Mouse (Mus musculus) embryonic fibroblast, embryonic 13.5 days (primary cell): Measurements from ENCODE around the gene Pcsk4. TPM values are rescaled to one million over a fixed set of nuclear protein-coding genes. Genes with fewer than 3 reads are reported as not detected.

ENCODE experiments used
- H3K27ac ChIP-seq: 2 replicates; pipeline ENCODE4 v1.5.1; 2012; ENCODE audit warnings: low read length, control low read depth, inconsistent platforms; ENCODE audit not compliant: insufficient read depth
- H3K4me1 ChIP-seq: 2 replicates; pipeline ENCODE4 v1.6.1; 2011; ENCODE audit warnings: low read length; ENCODE audit not compliant: control insufficient read depth, insufficient read depth
- H3K4me3 ChIP-seq: 2 replicates; pipeline ENCODE4 v1.5.1; 2011; ENCODE audit warnings: mild to moderate bottlenecking, control low read depth, low read length; ENCODE audit not compliant: insufficient read depth
- CTCF ChIP-seq: IDR thresholded peaks from 2 replicates; pipeline ENCODE4 v1.5.1; 2011; ENCODE audit warnings: mild to moderate bottlenecking, control low read depth, low read length, moderate library complexity, borderline replicate concordance; ENCODE audit not compliant: insufficient read depth
- POLR2A ChIP-seq: IDR thresholded peaks from 2 replicates; pipeline ENCODE4 v1.6.1; 2011; ENCODE audit warnings: low read depth, mild to moderate bottlenecking, control low read depth, low read length, moderate library complexity
- polyA plus RNA-seq: library from polyadenylated mRNA; stranded (reverse); fragments of >200 nt; gene quantifications from 2 replicates; pipeline ENCODE4 v1.2.4, GENCODE M21; 2011; ENCODE audit warnings: low read depth; ENCODE audit not compliant: missing spikeins, insufficient read length

Gene Pcsk4
- polyA plus RNA-seq, 1 experiment, result 0.81 TPM

DNA sequence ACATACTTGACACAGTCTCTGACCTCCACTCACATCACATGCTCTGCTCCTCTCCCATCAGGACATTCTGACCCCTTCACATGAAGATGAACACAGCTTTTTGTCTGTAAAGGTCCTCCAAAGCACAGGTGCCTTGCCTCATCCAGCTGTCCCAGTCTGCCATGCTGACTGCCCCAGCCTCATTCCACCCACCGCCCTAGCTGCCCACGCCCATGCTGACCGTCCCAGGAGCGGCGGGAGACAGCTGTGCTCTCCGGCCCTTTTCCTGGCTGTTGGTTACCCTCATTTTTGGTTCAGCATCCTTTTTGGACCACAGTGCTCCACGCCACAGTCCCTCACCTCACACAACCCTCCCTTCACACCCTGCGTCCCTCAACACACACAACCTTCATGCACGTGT lies 50.9 kb downstream of the Pcsk4 start:
- no peak for TF ChIP-seq POLR2A
- Histone ChIP-seq H3K27ac (no peak overlapping the region), H3K4me1 (no peaks in the 10 kb centered on the region), H3K4me3 (no peak overlapping the region)

GRCm38 (mm10) chr10:80276238-80276637 lies 53.1 kb downstream of the Pcsk4 start:
- no peak overlapping the region for H3K27ac ChIP-seq
- H3K4me3 ChIP-seq, result no peak overlapping the region
- TF ChIP-seq CTCF (no peak), POLR2A (no peak)
- H3K4me1 ChIP-seq, result no peaks in the 10 kb centered on the region

DNA sequence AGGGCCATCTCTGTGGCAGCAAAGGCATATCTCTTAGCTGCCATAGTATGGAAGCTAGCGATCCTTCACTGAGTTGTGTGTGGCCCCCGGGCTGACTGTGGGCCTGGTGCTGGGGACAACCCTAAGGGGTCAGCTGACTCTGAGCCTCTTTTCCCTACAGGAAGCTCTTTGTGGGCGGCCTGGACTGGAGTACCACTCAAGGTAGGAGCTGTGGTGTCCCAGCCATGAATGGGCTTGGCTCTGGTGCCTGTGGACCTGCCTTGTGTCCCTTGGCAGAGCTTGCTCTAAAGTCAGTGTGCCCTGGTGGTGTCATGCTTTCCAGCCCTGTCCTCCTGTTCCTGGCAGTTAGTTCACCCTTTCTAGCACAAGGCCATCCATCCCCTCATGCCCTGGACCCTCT lies 55.5 kb downstream of the Pcsk4 start:
- Histone ChIP-seq H3K4me1 (no peaks in the 10 kb centered on the region), H3K4me3 (no peak overlapping the region), H3K27ac (no peak overlapping the region)
- TF ChIP-seq POLR2A (no peak), CTCF (no peak)

DNA sequence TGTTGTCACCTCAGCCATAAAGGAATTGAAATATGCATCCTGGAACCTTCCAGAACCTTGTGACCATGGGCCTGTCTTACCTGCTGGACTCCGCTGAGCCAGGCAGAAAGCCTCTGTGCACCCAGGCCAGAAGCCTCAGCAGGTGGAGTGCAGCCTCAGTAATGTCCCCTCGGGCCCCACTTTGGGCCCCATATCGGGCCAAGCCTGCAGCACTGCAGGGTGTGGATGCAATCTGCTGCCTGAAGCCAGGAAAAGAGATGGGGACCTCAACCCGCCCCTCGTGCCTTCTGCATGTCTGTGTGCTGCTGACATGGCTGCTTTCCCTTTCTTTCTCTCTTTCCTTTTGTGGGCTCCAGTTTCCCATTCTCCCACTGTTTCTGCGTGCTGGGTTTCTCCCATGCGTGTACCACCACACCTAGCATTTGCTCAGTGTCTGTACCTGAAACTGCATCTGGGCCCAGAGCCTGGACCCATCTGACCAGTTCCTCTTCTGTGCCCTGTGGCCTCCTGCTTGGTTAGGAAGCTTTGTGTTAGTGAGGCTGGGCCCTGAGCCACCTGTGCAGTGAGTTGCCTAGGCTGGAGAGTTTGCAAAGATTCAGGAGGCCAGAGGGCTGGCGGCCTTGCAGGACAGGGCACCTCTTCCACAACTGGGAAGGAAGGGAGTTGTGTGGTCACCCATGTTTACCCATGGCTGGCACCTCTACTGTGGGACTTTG lies 57.3 kb downstream of the Pcsk4 start:
- TF ChIP-seq POLR2A, result no peak
- TF ChIP-seq CTCF, result no peak
- peaks cover 7% of the 10 kb centered on the region for H3K4me1 ChIP-seq
- no peak overlapping the region for H3K27ac ChIP-seq
- no peak overlapping the region for H3K4me3 ChIP-seq

Other genes with a start within 250 kb of the Pcsk4 start
- gene Sbno2, start 223.9 kb downstream of the Pcsk4 start, polyA plus RNA-seq, result 50.7 and 53.5 TPM in 2 replicates
- 80.8 and 91.7 TPM in 2 replicates for gene Stk11, start 213.7 kb downstream of the Pcsk4 start, polyA plus RNA-seq
- 202 and 250 TPM in 2 replicates for gene Atp5d, start 190.9 kb downstream of the Pcsk4 start, polyA plus RNA-seq
- gene Cbarp, start 188.7 kb downstream of the Pcsk4 start, polyA plus RNA-seq, result 24.1 and 28.4 TPM in 2 replicates
- 101 TPM in 2 replicates for gene Midn, start 181.2 kb downstream of the Pcsk4 start, polyA plus RNA-seq
- gene Cirbp, start 163.5 kb downstream of the Pcsk4 start, polyA plus RNA-seq, result 29.2 and 50.2 TPM in 2 replicates
- gene 1600002K03Rik, start 156.6 kb downstream of the Pcsk4 start, polyA plus RNA-seq, result 8.4 and 12.2 TPM in 2 replicates
- 5.2 and 8.3 TPM in 2 replicates for gene Efna2, start 150.0 kb downstream of the Pcsk4 start, polyA plus RNA-seq
- gene Mum1, start 103.1 kb downstream of the Pcsk4 start, polyA plus RNA-seq, result 24.0 and 29.1 TPM in 2 replicates
- gene Ndufs7, start 80.4 kb downstream of the Pcsk4 start, polyA plus RNA-seq, result 65.5 and 65.7 TPM in 2 replicates
- gene Gamt, start 68.5 kb downstream of the Pcsk4 start, polyA plus RNA-seq, result 19.9 and 21.9 TPM in 2 replicates
- 117 and 142 TPM in 2 replicates for gene Dazap1, start 68.0 kb downstream of the Pcsk4 start, polyA plus RNA-seq
- 2,340 and 2,493 TPM in 2 replicates for gene Rps15, start 37.0 kb downstream of the Pcsk4 start, polyA plus RNA-seq
- 2.5 and 3.7 TPM in 2 replicates for gene Apc2, start 33.5 kb downstream of the Pcsk4 start, polyA plus RNA-seq
- gene 2310011J03Rik, start 9.0 kb downstream of the Pcsk4 start, polyA plus RNA-seq, result 16.4 and 18.6 TPM in 2 replicates
- gene Reep6, start 455 bp upstream of the Pcsk4 start, polyA plus RNA-seq, result 1.5 and 1.7 TPM in 2 replicates
- gene Adamtsl5, start 18.9 kb upstream of the Pcsk4 start, polyA plus RNA-seq, result 22.9 and 30.1 TPM in 2 replicates
- not detected in 2 replicates for gene Plk5, start 27.0 kb upstream of the Pcsk4 start, polyA plus RNA-seq
- 39.1 and 40.4 TPM in 2 replicates for gene Mex3d, start 58.2 kb upstream of the Pcsk4 start, polyA plus RNA-seq
- gene Mbd3, start 70.1 kb upstream of the Pcsk4 start, polyA plus RNA-seq, result 83.3 and 99.1 TPM in 2 replicates
- 182 and 231 TPM in 2 replicates for gene Uqcr11, start 77.3 kb upstream of the Pcsk4 start, polyA plus RNA-seq
- 64.8 and 72.9 TPM in 2 replicates for gene Tcf3, start 104.1 kb upstream of the Pcsk4 start, polyA plus RNA-seq
- not detected in 2 replicates for gene Onecut3, start 165.3 kb upstream of the Pcsk4 start, polyA plus RNA-seq
- not detected in 2 replicates for gene Atp8b3, start 209.6 kb upstream of the Pcsk4 start, polyA plus RNA-seq
- 19.4 and 21.9 TPM in 2 replicates for gene Rexo1, start 232.1 kb upstream of the Pcsk4 start, polyA plus RNA-seq
- 15.5 and 15.9 TPM in 2 replicates for gene Klf16, start 247.8 kb upstream of the Pcsk4 start, polyA plus RNA-seq